Mouse (Mus musculus): ENCODE results near the gene Lpp.

DNA sequence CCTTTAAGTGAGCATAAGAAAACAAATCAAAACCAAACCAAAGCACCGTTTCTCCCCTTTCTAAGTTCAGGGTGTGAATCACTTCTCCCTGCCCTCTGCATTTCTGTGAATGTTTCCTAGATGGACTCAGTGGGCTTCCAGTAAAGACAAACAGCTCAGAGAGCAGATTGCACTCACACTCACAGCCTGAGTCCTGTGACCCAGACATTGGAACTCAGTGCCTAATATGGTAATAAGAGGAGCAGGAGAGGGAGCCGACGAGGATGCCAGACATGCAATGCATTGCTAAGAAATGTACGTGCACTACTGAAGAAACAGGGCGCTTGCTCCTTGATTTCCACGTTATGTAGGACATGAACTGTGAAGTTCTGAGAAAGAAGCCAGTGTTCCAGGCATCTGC lies 101.2 kb downstream of the Lpp start:
- TF ChIP-seq POLR2A (IDR thresholded peaks at IDR 0.05; ENCODE audit: borderline replicate concordance, low read depth, low read length) (no peak), CTCF (IDR thresholded peaks at IDR 0.05; ENCODE audit: low read depth, low read length) (no peak)

Measured in bone marrow macrophage, adult 2 months (primary cell).